Mouse (Mus musculus) stomach, embryonic 14.5 days (tissue): ENCODE data around the gene Xkr7. TPM values are rescaled to one million over a fixed set of nuclear protein-coding genes. Genes with fewer than 3 reads are reported as not detected.

Experiments
- ATAC-seq: fragments of 200-750 bp; cut with Nextera tagmentation; 2 replicates; pipeline ENCODE4 v1.8.0; 2017; ENCODE audit warnings: low read depth, moderate TSS enrichment; ENCODE audit not compliant: insufficient number of reproducible peaks, insufficient read depth, low FRiP score
- H3K27ac ChIP-seq: fragments of 300-500 bp; sonication (generic); 2 replicates; pipeline ENCODE4 v1.5.1; 2014; ENCODE audit warnings: mild to moderate bottlenecking, low read length, moderate library complexity, mixed read lengths
- H3K27me3 ChIP-seq: fragments of 300-500 bp; sonication (generic); 2 replicates; pipeline ENCODE4 v1.6.1; 2014; ENCODE audit warnings: low read length, control low read depth, mixed read lengths; ENCODE audit not compliant: control insufficient read depth, insufficient read depth
- H3K36me3 ChIP-seq: fragments of 300-500 bp; sonication (generic); 2 replicates; pipeline ENCODE4 v1.6.1; 2014; ENCODE audit warnings: mild to moderate bottlenecking, control low read depth, low read length, moderate library complexity, mixed read lengths; ENCODE audit not compliant: control insufficient read depth, insufficient read depth
- H3K4me1 ChIP-seq: fragments of 300-500 bp; sonication (generic); 2 replicates; pipeline ENCODE4 v1.6.1; 2014; ENCODE audit warnings: low read length, control low read depth, mixed read lengths; ENCODE audit not compliant: control insufficient read depth, insufficient read depth
- H3K4me2 ChIP-seq: fragments of 300-500 bp; sonication (generic); replicated peaks from 2 replicates; pipeline ENCODE4 v1.6.1; 2014; ENCODE audit warnings: low read depth, low read length, control low read depth
- H3K4me3 ChIP-seq: fragments of 300-500 bp; sonication (generic); 2 replicates; pipeline ENCODE4 v1.5.1; 2014; ENCODE audit warnings: low read depth, low read length, control low read depth
- H3K9ac ChIP-seq: fragments of 300-500 bp; sonication (generic); replicated peaks from 2 replicates; pipeline ENCODE4 v1.6.1; 2014; ENCODE audit warnings: low read depth, mild to moderate bottlenecking, control low read depth, low read length, moderate library complexity, mixed read lengths
- H3K9me3 ChIP-seq: fragments of 300-500 bp; sonication (generic); 2 replicates; pipeline ENCODE4 v1.6.1; 2016; ENCODE audit warnings: low read depth, low read length, control low read depth; ENCODE audit not compliant: control insufficient read depth
- WGBS: fragments of 180-500 bp; shearing (Covaris S2); extraction: QIAGEN DNeasy Blood & Tissue Kit; methylation state at CpG from one replicate; pipeline ENCODE4 v1.1.7; 2014; 5-methylcytosine and 5-hydroxymethylcytosine counted together
- polyA plus RNA-seq: library from polyadenylated mRNA; unstranded; fragments of >200 nt; fragmentation: Nextera tagmentation; extraction: Ambion mirVana; gene quantifications from 2 replicates; pipeline ENCODE4 v1.2.1, GENCODE M21; 2014

Gene Xkr7
- polyA plus RNA-seq, 1 experiment from 2014 or later, result not detected

DNA sequence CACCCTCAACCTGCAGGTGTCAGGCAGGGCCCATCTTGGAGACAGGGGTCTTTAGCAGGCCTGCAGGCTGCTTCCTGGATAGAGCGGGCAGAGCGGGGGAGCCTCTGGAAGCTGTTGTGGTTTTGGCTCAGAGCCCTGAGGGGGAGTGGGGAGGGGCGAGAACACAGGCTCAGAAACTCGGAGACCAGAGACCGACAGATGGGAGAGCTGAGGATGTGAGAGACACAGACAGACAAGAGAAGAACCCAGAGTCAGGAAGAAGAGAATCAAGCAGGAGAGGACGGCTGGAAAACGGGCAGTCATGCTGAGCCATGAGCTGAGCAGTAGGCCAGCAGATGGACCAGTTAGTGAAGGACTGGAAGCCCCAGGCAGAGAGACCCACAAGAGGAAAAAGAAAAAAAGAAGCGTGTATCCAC lies 14.2 kb downstream of the Xkr7 start:
- 0 out of 2 replicates have a peak, but pooled peaks have one; percentile 63 for ATAC-seq
- no peak overlapping the region for H3K4me2 ChIP-seq
- WGBS, result 20% methylated on average over 8 of the region's 8 CpGs

DNA sequence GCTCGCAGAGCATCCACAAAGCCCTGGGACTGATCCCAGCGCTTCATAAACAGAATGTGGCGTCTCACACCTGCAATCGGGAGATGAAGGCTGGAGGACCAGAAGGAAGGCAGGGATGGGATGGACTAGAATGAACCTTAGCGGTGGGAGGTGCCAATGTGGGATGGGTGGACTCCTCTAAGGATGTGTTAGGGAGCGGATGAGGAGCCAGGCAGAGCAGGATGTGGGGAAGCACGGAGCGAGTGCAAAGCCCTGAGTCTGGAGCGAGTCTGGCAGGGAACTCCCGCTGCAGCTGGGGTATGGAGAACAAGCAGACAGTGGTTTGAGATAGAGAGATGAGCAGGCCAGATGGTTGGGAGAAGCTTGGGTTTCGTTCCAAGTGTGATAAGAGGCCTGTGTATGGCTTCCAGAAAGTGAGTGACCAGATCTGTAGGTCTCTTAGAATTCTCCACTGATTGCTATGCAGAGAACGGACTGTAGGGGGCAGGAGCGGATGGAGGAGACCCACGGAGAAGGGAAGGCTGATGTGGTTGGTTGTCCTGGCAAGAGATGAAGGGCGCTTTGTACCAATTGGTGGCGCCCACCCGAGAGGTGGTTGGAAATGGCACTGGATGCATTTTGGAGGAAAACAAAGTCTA lies 16.3 kb downstream of the Xkr7 start:
- no peaks in the 10 kb centered on the region for H3K4me1 ChIP-seq
- no peaks in the 10 kb centered on the region for H3K9me3 ChIP-seq
- no peaks in the 10 kb centered on the region for H3K36me3 ChIP-seq
- H3K4me2 ChIP-seq, result no peak overlapping the region
- H3K9ac ChIP-seq, result no peak overlapping the region
- H3K27me3 ChIP-seq, result peaks cover 18% of the 10 kb centered on the region
- H3K4me3 ChIP-seq, result no peak overlapping the region
- no peak overlapping the region for H3K27ac ChIP-seq
- no peak for ATAC-seq
- 49% methylated on average over 17 of the region's 17 CpGs for WGBS

More for the DNA sequence above, 14.2 kb downstream of the Xkr7 start:
- Histone ChIP-seq H3K4me3 (no peak overlapping the region), H3K27ac (no peak overlapping the region), H3K27me3 (no peaks in the 10 kb centered on the region), H3K9ac (no peak overlapping the region), H3K4me1 (no peaks in the 10 kb centered on the region), H3K36me3 (no peaks in the 10 kb centered on the region), H3K9me3 (no peaks in the 10 kb centered on the region)

DNA sequence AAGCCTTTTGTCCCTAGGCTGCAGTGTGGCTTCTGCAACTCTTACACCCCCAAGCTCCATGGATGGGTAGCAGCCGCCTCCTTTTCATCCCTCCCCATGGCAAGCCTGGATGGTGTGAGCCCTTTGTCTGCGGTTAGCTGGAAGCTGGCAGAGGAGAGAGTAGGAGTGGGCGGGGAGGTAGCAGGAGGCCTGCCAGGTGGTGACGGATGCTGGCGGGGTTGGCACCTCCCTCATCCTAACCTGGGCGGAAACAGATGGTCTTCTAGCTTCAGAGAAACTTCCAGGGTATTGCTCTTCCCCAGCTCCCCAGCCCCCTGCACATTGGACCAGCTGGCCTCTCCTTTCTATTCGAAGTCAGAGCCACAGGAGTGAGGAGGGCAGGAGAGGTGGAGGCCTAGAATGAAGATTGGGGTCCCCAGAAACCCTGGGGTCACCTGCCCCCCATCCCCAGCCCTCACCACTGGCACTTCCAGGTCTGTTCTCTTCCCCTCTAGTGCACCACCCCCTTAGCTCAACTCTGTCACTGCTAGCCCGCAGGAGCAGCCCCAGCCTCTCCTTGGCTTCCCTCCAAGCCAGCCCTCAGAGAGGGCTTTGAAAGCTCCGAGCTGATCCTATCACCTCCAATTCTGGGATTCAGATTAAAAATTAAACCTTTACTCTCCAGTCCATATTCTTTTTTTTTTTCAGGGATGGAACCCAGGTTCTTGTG lies 17.8 kb downstream of the Xkr7 start:
- Histone ChIP-seq H3K4me1 (no peaks in the 10 kb centered on the region), H3K4me2 (no peak overlapping the region), H3K27ac (no peak overlapping the region), H3K4me3 (no peak overlapping the region), H3K9ac (no peak overlapping the region), H3K9me3 (no peaks in the 10 kb centered on the region), H3K27me3 (peaks cover 18% of the 10 kb centered on the region), H3K36me3 (no peaks in the 10 kb centered on the region)
- 34% methylated on average over 9 of the region's 9 CpGs for WGBS
- ATAC-seq, result no peak

DNA sequence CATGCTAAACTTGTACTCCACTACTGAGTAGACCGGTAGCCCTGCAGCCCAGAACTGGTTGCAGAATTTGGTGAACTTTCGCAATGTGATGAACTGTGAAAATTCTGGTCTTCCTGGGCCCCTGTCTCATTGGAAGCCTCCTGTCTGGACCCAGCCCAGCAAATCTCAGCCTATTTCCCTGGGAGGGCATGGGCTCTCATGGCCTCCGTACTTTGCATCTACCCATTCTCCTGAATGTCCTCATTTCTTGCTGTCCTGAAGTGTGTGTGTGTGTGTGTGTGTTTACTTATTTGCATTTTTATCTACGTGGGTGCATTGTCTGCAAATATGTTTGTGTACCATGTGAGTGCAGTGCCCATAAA lies 18.3 kb downstream of the Xkr7 start:
- WGBS, result 83% methylated on average over 4 of the region's 4 CpGs
- H3K4me2 ChIP-seq, result no peak overlapping the region
- ATAC-seq, result no peak
- no peaks in the 10 kb centered on the region for H3K36me3 ChIP-seq
- H3K4me1 ChIP-seq, result no peaks in the 10 kb centered on the region
- H3K27me3 ChIP-seq, result peaks cover 18% of the 10 kb centered on the region
- H3K9me3 ChIP-seq, result no peaks in the 10 kb centered on the region
- no peak overlapping the region for H3K4me3 ChIP-seq
- H3K27ac ChIP-seq, result no peak overlapping the region
- no peak overlapping the region for H3K9ac ChIP-seq

DNA sequence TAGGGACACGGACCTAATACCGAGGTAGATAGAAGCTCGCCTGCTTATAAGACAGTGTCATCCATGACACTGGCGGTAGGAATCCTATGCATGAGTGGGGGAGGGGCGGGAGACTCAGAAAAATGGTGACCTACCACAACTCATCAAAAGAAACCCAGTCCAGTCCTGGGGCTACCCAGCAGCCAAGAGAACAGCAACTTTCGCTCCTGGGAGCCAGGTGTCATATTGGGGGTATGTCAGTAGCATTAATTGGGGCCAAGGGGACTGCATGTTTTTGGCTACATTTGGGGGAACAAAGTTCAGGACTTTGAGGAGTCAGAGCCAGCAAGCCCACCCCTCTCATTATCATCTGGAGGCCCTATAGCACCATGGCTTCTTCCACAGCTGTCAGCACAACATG lies 19.4 kb downstream of the Xkr7 start:
- Histone ChIP-seq H3K36me3 (no peaks in the 10 kb centered on the region), H3K4me3 (no peak overlapping the region), H3K27me3 (peaks cover 18% of the 10 kb centered on the region), H3K4me1 (no peaks in the 10 kb centered on the region), H3K27ac (no peak overlapping the region), H3K4me2 (no peak overlapping the region), H3K9ac (no peak overlapping the region), H3K9me3 (no peaks in the 10 kb centered on the region)
- WGBS, result 70% methylated on average over 6 of the region's 6 CpGs
- ATAC-seq, result no peak

DNA sequence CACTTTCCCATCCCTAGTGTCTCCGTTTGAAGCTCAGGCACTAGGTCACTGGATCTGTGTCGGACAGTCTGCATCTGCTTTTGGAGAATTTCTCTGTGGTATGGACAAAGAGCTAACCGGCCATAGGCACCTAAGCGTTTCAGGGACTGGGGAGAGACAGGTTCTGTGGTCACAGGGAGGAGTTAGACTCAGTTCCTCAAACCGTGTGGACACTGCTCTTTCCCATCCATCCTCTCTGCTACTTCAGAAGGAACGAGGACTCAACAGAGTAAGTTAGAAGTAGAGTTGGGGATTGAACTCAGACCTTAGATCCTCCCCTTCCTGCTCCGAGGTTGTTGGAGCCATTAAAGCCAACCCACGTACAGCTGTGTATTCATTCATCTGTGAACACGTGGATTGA lies 19.9 kb downstream of the Xkr7 start:
- Histone ChIP-seq H3K27ac (no peak overlapping the region), H3K4me1 (no peaks in the 10 kb centered on the region), H3K9me3 (no peaks in the 10 kb centered on the region), H3K27me3 (peaks cover 18% of the 10 kb centered on the region), H3K9ac (no peak overlapping the region), H3K4me3 (no peak overlapping the region), H3K36me3 (no peaks in the 10 kb centered on the region), H3K4me2 (no peak overlapping the region)
- no peak for ATAC-seq
- WGBS, result 82% methylated on average over 9 of the region's 9 CpGs

DNA sequence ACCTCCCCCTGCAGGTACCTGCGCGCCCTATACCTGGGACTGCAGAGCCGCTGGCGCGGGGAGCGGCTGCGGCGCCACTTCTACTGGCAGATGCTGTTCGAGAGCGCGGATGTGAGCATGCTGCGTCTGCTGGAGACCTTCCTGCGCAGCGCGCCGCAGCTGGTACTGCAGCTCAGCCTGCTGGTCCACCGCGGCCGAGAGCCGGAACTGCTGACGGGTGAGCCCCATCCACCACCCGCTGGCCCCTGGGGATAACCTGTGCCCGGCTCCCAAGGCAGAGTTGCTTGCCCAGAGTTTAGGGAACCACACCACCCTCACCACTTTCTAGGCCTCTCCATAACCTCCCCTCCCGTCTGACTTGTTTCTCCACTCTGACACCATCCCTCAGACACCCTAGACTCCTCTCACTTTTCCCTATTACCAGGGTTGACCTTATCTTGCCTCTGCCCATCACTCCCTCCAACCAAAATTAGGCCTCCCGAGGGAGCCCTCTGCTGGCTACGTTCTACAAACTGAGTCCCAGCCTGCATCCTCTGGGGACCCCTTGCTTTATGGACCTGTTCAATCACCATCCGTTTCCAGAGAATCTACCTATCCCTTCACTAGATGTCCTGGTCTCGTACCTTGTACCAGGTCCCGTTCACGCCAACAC lies 21.2 kb downstream of the Xkr7 start:
- no peak for ATAC-seq
- 7% methylated on average over 30 of the region's 30 CpGs for WGBS
- peaks cover 18% of the 10 kb centered on the region for H3K27me3 ChIP-seq

DNA sequence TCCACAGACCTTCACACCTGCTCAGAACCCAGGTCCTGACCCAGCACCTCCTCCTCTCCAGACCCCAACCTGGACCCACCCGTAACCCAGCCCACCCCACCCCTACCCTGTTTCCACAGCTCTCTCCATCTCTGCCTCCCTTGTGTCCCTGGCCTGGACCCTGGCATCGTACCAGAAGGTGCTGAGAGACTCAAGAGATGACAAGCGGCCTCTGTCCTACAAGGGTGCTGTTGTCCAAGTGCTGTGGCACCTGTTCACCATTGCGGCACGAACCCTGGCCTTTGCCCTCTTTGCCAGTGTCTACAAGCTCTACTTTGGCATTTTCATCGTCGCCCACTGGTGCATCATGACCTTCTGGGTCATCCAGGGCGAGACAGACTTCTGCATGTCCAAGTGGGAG lies 22.2 kb downstream of the Xkr7 start:
- H3K9me3 ChIP-seq, result no peaks in the 10 kb centered on the region
- H3K27me3 ChIP-seq, result peaks cover 18% of the 10 kb centered on the region
- no peaks in the 10 kb centered on the region for H3K4me1 ChIP-seq
- H3K4me2 ChIP-seq, result no peak overlapping the region
- no peaks in the 10 kb centered on the region for H3K36me3 ChIP-seq
- H3K27ac ChIP-seq, result no peak overlapping the region
- WGBS, result 85% methylated on average over 8 of the region's 8 CpGs
- no peak overlapping the region for H3K9ac ChIP-seq
- ATAC-seq, result no peak
- no peak overlapping the region for H3K4me3 ChIP-seq

More for the DNA sequence above, 21.2 kb downstream of the Xkr7 start:
- H3K36me3 ChIP-seq, result no peaks in the 10 kb centered on the region
- no peak overlapping the region for H3K4me2 ChIP-seq
- H3K9ac ChIP-seq, result no peak overlapping the region
- no peaks in the 10 kb centered on the region for H3K4me1 ChIP-seq
- H3K9me3 ChIP-seq, result no peaks in the 10 kb centered on the region
- H3K4me3 ChIP-seq, result no peak overlapping the region
- no peak overlapping the region for H3K27ac ChIP-seq
